Mouse (Mus musculus): ENCODE measurements around the gene Pde2a. TPM values are rescaled to one million over a fixed set of nuclear protein-coding genes. Genes with fewer than 3 reads are reported as not detected.

The Pde2a gene
- polyA plus RNA-seq (2014; fragmentation: Nextera tagmentation; extraction: Ambion mirVana): 5.8 and 5.9 TPM in 2 replicates

GRCm38 (mm10) chr7:101421529-101421928 is at the start of gene Pde2a:
Gene Pde2a, plus strand, starts transcription at chr7:101421691.
- ATAC-seq (replicated peaks; ENCODE audit: insufficient number of reproducible peaks, low FRiP score, low TSS enrichment): no peak
- Histone ChIP-seq H3K4me2 (no peak within 1 kb of the TSS), H3K27me3 (ENCODE audit: control insufficient read depth, insufficient read depth, low read length) (peaks cover 56% of the 10 kb centered on the region), H3K4me3 (ENCODE audit: low read depth, low read length) (no peak within 1 kb of the TSS), H3K9ac (ENCODE audit: low read depth, low read length) (no peak within 1 kb of the TSS), H3K4me1 (ENCODE audit: control insufficient read depth, insufficient read depth, low read length) (no peaks in the 10 kb centered on the region), H3K27ac (ENCODE audit: low read depth, low read length) (no peak within 1 kb of the TSS), H3K36me3 (ENCODE audit: control insufficient read depth, insufficient read depth, low read length) (no peaks in the 10 kb centered on the region), H3K9me3 (replicated peaks; ENCODE audit: control insufficient read depth, low read length) (no peaks in the 10 kb centered on the region)
- WGBS (ENCODE audit: insufficient replicate concordance): 8% methylated on average over 6 of the region's 6 CpGs

- ATAC-seq (replicated peaks; ENCODE audit: insufficient number of reproducible peaks, low FRiP score, low TSS enrichment): no peak
- WGBS (ENCODE audit: insufficient replicate concordance): 73% methylated on average over 18 of the region's 26 CpGs
- H3K4me1 ChIP-seq (ENCODE audit: control insufficient read depth, insufficient read depth, low read length): 0 out of 2 replicates have a peak, but pooled peaks cover 3% of the 10 kb centered on the region
- H3K4me3 ChIP-seq (ENCODE audit: low read depth, low read length): no peak overlapping the region
- peaks cover 14% of the 10 kb centered on the region for H3K27me3 ChIP-seq (ENCODE audit: control insufficient read depth, insufficient read depth, low read length)
- no peak overlapping the region for H3K27ac ChIP-seq (ENCODE audit: low read depth, low read length)
- H3K9ac ChIP-seq (ENCODE audit: low read depth, low read length): no peak overlapping the region
- H3K9me3 ChIP-seq (replicated peaks; ENCODE audit: control insufficient read depth, low read length): no peaks in the 10 kb centered on the region
- no peak overlapping the region for H3K4me2 ChIP-seq
- no peaks in the 10 kb centered on the region for H3K36me3 ChIP-seq (ENCODE audit: control insufficient read depth, insufficient read depth, low read length)
Measured at GRCm38 (mm10) chr7:101373082-101373481, 48.4 kb upstream of the Pde2a start.

- no peak for ATAC-seq (replicated peaks; ENCODE audit: insufficient number of reproducible peaks, low FRiP score, low TSS enrichment)
- H3K9me3 ChIP-seq (replicated peaks; ENCODE audit: control insufficient read depth, low read length): no peaks in the 10 kb centered on the region
- H3K9ac ChIP-seq (ENCODE audit: low read depth, low read length): no peak overlapping the region
- H3K27me3 ChIP-seq (ENCODE audit: control insufficient read depth, insufficient read depth, low read length): peaks cover 14% of the 10 kb centered on the region
- H3K4me1 ChIP-seq (ENCODE audit: control insufficient read depth, insufficient read depth, low read length): peaks cover 9% of the 10 kb centered on the region
- no peak overlapping the region for H3K4me3 ChIP-seq (ENCODE audit: low read depth, low read length)
- H3K27ac ChIP-seq (ENCODE audit: low read depth, low read length): no peak overlapping the region
- H3K36me3 ChIP-seq (ENCODE audit: control insufficient read depth, insufficient read depth, low read length): no peaks in the 10 kb centered on the region
- H3K4me2 ChIP-seq: no peak overlapping the region
Measured at GRCm38 (mm10) chr7:101374155-101374554, 47.3 kb upstream of the Pde2a start.

- Histone ChIP-seq H3K4me2 (no peak overlapping the region), H3K27ac (ENCODE audit: low read depth, low read length) (no peak overlapping the region), H3K36me3 (ENCODE audit: control insufficient read depth, insufficient read depth, low read length) (no peaks in the 10 kb centered on the region), H3K9me3 (replicated peaks; ENCODE audit: control insufficient read depth, low read length) (no peaks in the 10 kb centered on the region), H3K4me3 (ENCODE audit: low read depth, low read length) (no peak overlapping the region), H3K9ac (ENCODE audit: low read depth, low read length) (no peak overlapping the region), H3K4me1 (ENCODE audit: control insufficient read depth, insufficient read depth, low read length) (peaks cover 16% of the 10 kb centered on the region), H3K27me3 (ENCODE audit: control insufficient read depth, insufficient read depth, low read length) (peaks cover 14% of the 10 kb centered on the region)
- ATAC-seq (replicated peaks; ENCODE audit: insufficient number of reproducible peaks, low FRiP score, low TSS enrichment): no peak
- 81% methylated on average over 10 of the region's 10 CpGs for WGBS (ENCODE audit: insufficient replicate concordance)
Measured at GRCm38 (mm10) chr7:101376701-101377340, 44.7 kb upstream of the Pde2a start.

GRCm38 (mm10) chr7:101377741-101378262 is 43.7 kb upstream of the Pde2a start:
- Histone ChIP-seq H3K4me3 (ENCODE audit: low read depth, low read length) (peak overlapping the region; percentile 20; the same call in 1 of the 2 replicates), H3K27me3 (ENCODE audit: control insufficient read depth, insufficient read depth, low read length) (peaks cover 9% of the 10 kb centered on the region), H3K36me3 (ENCODE audit: control insufficient read depth, insufficient read depth, low read length) (no peaks in the 10 kb centered on the region), H3K9ac (ENCODE audit: low read depth, low read length) (peak overlapping the region; percentile 67), H3K9me3 (replicated peaks; ENCODE audit: control insufficient read depth, low read length) (no peaks in the 10 kb centered on the region), H3K27ac (ENCODE audit: low read depth, low read length) (no peak overlapping the region; the same call in 1 of the 2 replicates), H3K4me1 (ENCODE audit: control insufficient read depth, insufficient read depth, low read length) (peaks cover 16% of the 10 kb centered on the region), H3K4me2 (peak overlapping the region; percentile 44)
- peak; percentile 50; the same call in 1 of the 2 replicates for ATAC-seq (replicated peaks; ENCODE audit: insufficient number of reproducible peaks, low FRiP score, low TSS enrichment)
- 37% methylated on average over 7 of the region's 7 CpGs for WGBS (ENCODE audit: insufficient replicate concordance)

- Histone ChIP-seq H3K27me3 (ENCODE audit: control insufficient read depth, insufficient read depth, low read length) (0 out of 2 replicates have a peak, but pooled peaks cover 4% of the 10 kb centered on the region), H3K9me3 (replicated peaks; ENCODE audit: control insufficient read depth, low read length) (no peaks in the 10 kb centered on the region), H3K4me1 (ENCODE audit: control insufficient read depth, insufficient read depth, low read length) (peaks cover 18% of the 10 kb centered on the region), H3K36me3 (ENCODE audit: control insufficient read depth, insufficient read depth, low read length) (no peaks in the 10 kb centered on the region), H3K9ac (ENCODE audit: low read depth, low read length) (peak overlapping the region; percentile 67), H3K4me3 (ENCODE audit: low read depth, low read length) (no peak overlapping the region), H3K27ac (ENCODE audit: low read depth, low read length) (peak overlapping the region; percentile 54; the same call in 1 of the 2 replicates), H3K4me2 (peak overlapping the region; percentile 44)
- WGBS (ENCODE audit: insufficient replicate concordance): 71% methylated on average over 3 of the region's 3 CpGs
- no peak for ATAC-seq (replicated peaks; ENCODE audit: insufficient number of reproducible peaks, low FRiP score, low TSS enrichment)
Measured at GRCm38 (mm10) chr7:101378285-101378684, 43.2 kb upstream of the Pde2a start.

GRCm38 (mm10) chr7:101378796-101379465 is 42.6 kb upstream of the Pde2a start:
- H3K9me3 ChIP-seq (replicated peaks; ENCODE audit: control insufficient read depth, low read length): no peaks in the 10 kb centered on the region
- H3K27me3 ChIP-seq (ENCODE audit: control insufficient read depth, insufficient read depth, low read length): no peaks in the 10 kb centered on the region
- no peak for ATAC-seq (replicated peaks; ENCODE audit: insufficient number of reproducible peaks, low FRiP score, low TSS enrichment)
- no peak overlapping the region for H3K4me3 ChIP-seq (ENCODE audit: low read depth, low read length)
- H3K4me2 ChIP-seq: peak overlapping the region; percentile 44
- peaks cover 20% of the 10 kb centered on the region for H3K4me1 ChIP-seq (ENCODE audit: control insufficient read depth, insufficient read depth, low read length)
- no peak overlapping the region for H3K27ac ChIP-seq (ENCODE audit: low read depth, low read length)
- H3K36me3 ChIP-seq (ENCODE audit: control insufficient read depth, insufficient read depth, low read length): no peaks in the 10 kb centered on the region
- WGBS (ENCODE audit: insufficient replicate concordance): 58% methylated on average over 5 of the region's 5 CpGs
- peak overlapping the region; percentile 67; the same call in 1 of the 2 replicates for H3K9ac ChIP-seq (ENCODE audit: low read depth, low read length)

- 71% methylated on average over 2 of the region's 2 CpGs for WGBS (ENCODE audit: insufficient replicate concordance)
- peak overlapping the region; percentile 56 for H3K9ac ChIP-seq (ENCODE audit: low read depth, low read length)
- no peak overlapping the region for H3K27ac ChIP-seq (ENCODE audit: low read depth, low read length)
- H3K9me3 ChIP-seq (replicated peaks; ENCODE audit: control insufficient read depth, low read length): no peaks in the 10 kb centered on the region
- no peak for ATAC-seq (replicated peaks; ENCODE audit: insufficient number of reproducible peaks, low FRiP score, low TSS enrichment)
- no peaks in the 10 kb centered on the region for H3K36me3 ChIP-seq (ENCODE audit: control insufficient read depth, insufficient read depth, low read length)
- peaks cover 22% of the 10 kb centered on the region for H3K4me1 ChIP-seq (ENCODE audit: control insufficient read depth, insufficient read depth, low read length)
- no peak overlapping the region for H3K4me2 ChIP-seq
- no peak overlapping the region for H3K4me3 ChIP-seq (ENCODE audit: low read depth, low read length)
- H3K27me3 ChIP-seq (ENCODE audit: control insufficient read depth, insufficient read depth, low read length): no peaks in the 10 kb centered on the region
Measured at GRCm38 (mm10) chr7:101379732-101380131, 41.8 kb upstream of the Pde2a start.

Measured in heart, embryonic 11.5 days (tissue).